8 mouse cellular contexts compared by ENCODE assay signal in the genomic region with DNA sequence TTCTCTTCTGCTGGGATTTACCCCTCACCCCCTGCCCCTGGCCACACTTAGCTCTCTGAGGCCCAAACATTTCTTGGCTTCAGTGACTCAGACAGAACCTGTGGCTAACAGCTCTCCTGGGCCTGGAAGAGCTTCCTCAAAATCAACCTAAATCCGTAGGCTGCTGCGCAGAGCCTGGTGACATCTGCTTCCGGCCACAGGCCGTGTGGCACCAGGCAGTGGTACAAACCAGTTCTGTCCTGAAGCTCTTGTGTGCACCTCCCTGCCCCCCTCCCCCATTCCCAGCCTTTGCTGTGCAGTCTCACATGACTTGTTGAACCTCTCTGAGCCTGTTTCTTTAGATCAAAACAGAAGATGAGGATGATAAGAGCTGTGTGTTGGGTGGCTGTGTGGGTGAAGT. TPM values are rescaled to one million over a fixed set of nuclear protein-coding genes. Genes with fewer than 3 reads are reported as not detected.
DNase-seq lines count a peak whose midpoint lies in the region; ATAC-seq and TF ChIP-seq lines count a peak whose summit lies in the region.

No protein-coding gene starts in this region.

- H3K27me3 ChIP-seq in heart, postnatal 0 days (ENCODE audit: control insufficient read depth, insufficient read depth, low read length), result no peaks in the 10 kb centered on the region
- H3K27me3 ChIP-seq in heart, embryonic 11.5 days (ENCODE audit: control insufficient read depth, insufficient read depth, low read length), result no peaks in the 10 kb centered on the region
- H3K27me3 ChIP-seq in liver, embryonic 16.5 days (ENCODE audit: control insufficient read depth, insufficient read depth, low read depth, low read length), result no peaks in the 10 kb centered on the region
- H3K27me3 ChIP-seq in stomach, embryonic 16.5 days (ENCODE audit: control insufficient read depth, insufficient read depth, low read length), result no peaks in the 10 kb centered on the region

- TF ChIP-seq EP300 in heart, postnatal 0 days (IDR thresholded peaks at IDR 0.05; ENCODE audit: low read depth), result no peak

- no peaks in the 10 kb centered on the region for H3K36me3 ChIP-seq in heart, postnatal 0 days (replicated peaks; ENCODE audit: control insufficient read depth, insufficient read depth, low read length)
- H3K36me3 ChIP-seq in heart, embryonic 11.5 days (ENCODE audit: control insufficient read depth, insufficient read depth, low read length), result no peaks in the 10 kb centered on the region
- no peaks in the 10 kb centered on the region for H3K36me3 ChIP-seq in liver, embryonic 16.5 days (ENCODE audit: control insufficient read depth, insufficient read depth)
- no peaks in the 10 kb centered on the region for H3K36me3 ChIP-seq in stomach, embryonic 16.5 days (ENCODE audit: control insufficient read depth, insufficient read depth, low read length)

- TF ChIP-seq CTCF in heart, postnatal 0 days (IDR thresholded peaks at IDR 0.05; ENCODE audit: low read depth), result no peak

- H3K4me3 ChIP-seq in heart, postnatal 0 days (ENCODE audit: low read depth, low read length), result peak overlapping the region; percentile 30; the same call in 1 of the 2 replicates
- H3K4me3 ChIP-seq in heart, embryonic 11.5 days (ENCODE audit: low read depth, low read length), result no peak overlapping the region
- peak overlapping the region; percentile 46 for H3K4me3 ChIP-seq in liver, embryonic 16.5 days (ENCODE audit: low read depth, low read length)
- peak overlapping the region; percentile 23; the same call in 1 of the 2 replicates for H3K4me3 ChIP-seq in stomach, embryonic 16.5 days (replicated peaks; ENCODE audit: low read length)

- WGBS in heart, postnatal 0 days, result 85% methylated on average over 4 of the region's 4 CpGs
- WGBS in heart, embryonic 11.5 days (ENCODE audit: insufficient replicate concordance), result 83% methylated on average over 4 of the region's 4 CpGs
- WGBS in liver, embryonic 16.5 days (ENCODE audit: insufficient replicate concordance), result 18% methylated on average over 4 of the region's 4 CpGs
- 81% methylated on average over 4 of the region's 4 CpGs for WGBS in stomach, embryonic 16.5 days

- H3K4me2 ChIP-seq in heart, postnatal 0 days (ENCODE audit: low read depth, low read length), result no peak overlapping the region; the same call in 1 of the 2 replicates
- no peak overlapping the region for H3K4me2 ChIP-seq in heart, embryonic 11.5 days
- peak overlapping the region; percentile 20; the same call in 1 of the 2 replicates for H3K4me2 ChIP-seq in liver, embryonic 16.5 days (ENCODE audit: low read depth, low read length)
- no peak overlapping the region for H3K4me2 ChIP-seq in stomach, embryonic 16.5 days (ENCODE audit: low read depth, low read length)

- H3K9ac ChIP-seq in heart, postnatal 0 days (replicated peaks; ENCODE audit: low read depth, low read length), result no peak overlapping the region
- no peak overlapping the region for H3K9ac ChIP-seq in heart, embryonic 11.5 days (ENCODE audit: low read depth, low read length)
- H3K9ac ChIP-seq in liver, embryonic 16.5 days (ENCODE audit: low read depth, low read length), result peak overlapping the region; percentile 42; the same call in 1 of the 2 replicates
- no peak overlapping the region; the same call in 1 of the 2 replicates for H3K9ac ChIP-seq in stomach, embryonic 16.5 days (ENCODE audit: low read length)

- ATAC-seq in heart, postnatal 0 days (ENCODE audit: insufficient read depth, low read depth), result no peak
- ATAC-seq in heart, embryonic 11.5 days (replicated peaks; ENCODE audit: insufficient number of reproducible peaks, low FRiP score, low TSS enrichment), result no peak
- peak; percentile 35; the same call in 1 of the 2 replicates for ATAC-seq in liver, embryonic 16.5 days (ENCODE audit: low read depth)
- ATAC-seq in stomach, embryonic 16.5 days (ENCODE audit: insufficient read depth, low FRiP score), result no peak

- peaks cover 5% of the 10 kb centered on the region; the same call in 1 of the 2 replicates for H3K4me1 ChIP-seq in heart, postnatal 0 days (ENCODE audit: control insufficient read depth, insufficient read depth)
- H3K4me1 ChIP-seq in heart, embryonic 11.5 days (ENCODE audit: control insufficient read depth, insufficient read depth, low read length), result peaks cover 4% of the 10 kb centered on the region
- H3K4me1 ChIP-seq in liver, embryonic 16.5 days (ENCODE audit: control insufficient read depth, low read depth, low read length), result peaks cover 6% of the 10 kb centered on the region
- H3K4me1 ChIP-seq in stomach, embryonic 16.5 days (ENCODE audit: control insufficient read depth, insufficient read depth, low read length), result peaks cover 6% of the 10 kb centered on the region; the same call in 1 of the 2 replicates

- H3K27ac ChIP-seq in heart, postnatal 0 days (ENCODE audit: low read depth), result peak overlapping the region; percentile 51; the same call in 1 of the 2 replicates
- H3K27ac ChIP-seq in heart, embryonic 11.5 days (ENCODE audit: low read depth, low read length), result no peak overlapping the region
- peak overlapping the region; percentile 71 for H3K27ac ChIP-seq in liver, embryonic 16.5 days (ENCODE audit: low read length)
- peak overlapping the region; percentile 31; the same call in 1 of the 2 replicates for H3K27ac ChIP-seq in stomach, embryonic 16.5 days (ENCODE audit: low read length)

- H3K9me3 ChIP-seq in heart, postnatal 0 days (replicated peaks; ENCODE audit: control insufficient read depth, low read length), result no peaks in the 10 kb centered on the region
- H3K9me3 ChIP-seq in heart, embryonic 11.5 days (replicated peaks; ENCODE audit: control insufficient read depth, low read length), result no peaks in the 10 kb centered on the region
- no peaks in the 10 kb centered on the region for H3K9me3 ChIP-seq in liver, embryonic 16.5 days (replicated peaks; ENCODE audit: control insufficient read depth, low read length)
- no peaks in the 10 kb centered on the region for H3K9me3 ChIP-seq in stomach, embryonic 16.5 days (replicated peaks; ENCODE audit: control insufficient read depth, low read length)

- DNase-seq in heart, postnatal 0 days (ENCODE audit: low spot score), result no peak
- DNase-seq in MEL-GATA-1-ER (ENCODE audit: extremely low read depth, low read depth), result peak; percentile 95
- DNase-seq in cerebellum, adult 18-20 months, result no peak
- DNase-seq in layer of hippocampus, adult 18-20 months (ENCODE audit: low spot score in 2 of 2), result no peak
- DNase-seq in ovary, postnatal 14 days (ENCODE audit: low spot score), result no peak

RNA-seq across cellular contexts. Expression of a gene that starts 1.1 kb away (rescaled TPM):
- total RNA-seq in heart, postnatal 0 days (2014; rRNA removed; ENCODE audit: low replicate concordance), result 15.9 and 21.6 TPM in 2 replicates
- polyA plus RNA-seq in heart, postnatal 0 days (2015; fragmentation: Nextera tagmentation; extraction: Ambion mirVana), result 14.7 and 15.6 TPM in 2 replicates
- 15.0 and 18.2 TPM in 2 replicates for polyA plus RNA-seq in heart, embryonic 11.5 days (2014; fragmentation: Nextera tagmentation; extraction: Ambion mirVana)
- 78.1 and 91.2 TPM in 2 replicates for polyA plus RNA-seq in liver, embryonic 16.5 days (2015; fragmentation: Nextera tagmentation; extraction: Ambion mirVana)
- 47.9 and 50.5 TPM in 2 replicates for polyA plus RNA-seq in stomach, embryonic 16.5 days (2015; fragmentation: Nextera tagmentation; extraction: Ambion mirVana)
- 10 to 100 TPM; 39.2 to 42.9 TPM for total RNA-seq in layer of hippocampus, adult 18-20 months (2021)

RNA-seq across cellular contexts. Expression of a gene that starts 30.2 kb away (rescaled TPM):
- total RNA-seq in heart, postnatal 0 days (2014; rRNA removed; ENCODE audit: low replicate concordance), result not detected in 2 replicates
- polyA plus RNA-seq in heart, postnatal 0 days (2015; fragmentation: Nextera tagmentation; extraction: Ambion mirVana), result not detected in 2 replicates
- polyA plus RNA-seq in heart, embryonic 11.5 days (2014; fragmentation: Nextera tagmentation; extraction: Ambion mirVana), result 0.39 TPM in 1 of 2 replicates, not detected in the other
- 0.04 TPM in 1 of 2 replicates, not detected in the other for polyA plus RNA-seq in liver, embryonic 16.5 days (2015; fragmentation: Nextera tagmentation; extraction: Ambion mirVana)
- polyA plus RNA-seq in stomach, embryonic 16.5 days (2015; fragmentation: Nextera tagmentation; extraction: Ambion mirVana), result 0.06 TPM in 1 of 2 replicates, not detected in the other
- under 1 TPM; 0.33 to 0.72 TPM for total RNA-seq in layer of hippocampus, adult 18-20 months (2021)
